In the genomic region with DNA sequence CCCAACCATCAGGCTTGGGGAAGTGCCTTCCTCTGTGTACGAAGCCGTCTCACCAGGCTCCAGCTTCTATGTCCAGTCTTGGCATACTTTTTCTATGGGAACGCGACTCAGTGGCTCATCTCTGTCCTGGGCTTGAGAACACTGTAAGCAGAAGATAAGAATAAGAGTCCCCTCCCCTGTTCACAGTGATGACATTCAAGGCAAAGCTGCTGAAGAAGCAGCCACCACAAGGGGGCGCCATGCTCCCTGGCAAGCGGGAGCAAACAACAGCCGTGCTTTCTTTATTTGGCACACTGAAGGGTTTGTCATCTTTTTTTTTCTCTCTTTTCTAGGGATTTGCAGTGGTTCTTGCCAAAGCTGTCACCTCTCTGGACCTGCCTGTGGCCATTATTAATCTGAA, we compare ENCODE assay signal across 8 mouse cellular contexts. TPM values are rescaled to one million over a fixed set of nuclear protein-coding genes. Genes with fewer than 3 reads are reported as not detected.
DNase-seq lines count a peak whose midpoint lies in the region; ATAC-seq and TF ChIP-seq lines count a peak whose summit lies in the region.

No protein-coding gene starts in this region.

- TF ChIP-seq CTCF in liver, postnatal 0 days (IDR thresholded peaks at IDR 0.05; ENCODE audit: low read depth): peak; percentile 80

- no peak overlapping the region for H3K27ac ChIP-seq in liver, postnatal 0 days (ENCODE audit: low read depth)
- H3K27ac ChIP-seq in hindbrain, embryonic 13.5 days: no peak overlapping the region

- H3K4me2 ChIP-seq in liver, postnatal 0 days (ENCODE audit: low read depth, low read length): no peak overlapping the region
- no peak overlapping the region for H3K4me2 ChIP-seq in hindbrain, embryonic 13.5 days

- no peak for TF ChIP-seq EP300 in liver, postnatal 0 days (IDR thresholded peaks at IDR 0.05; ENCODE audit: low read depth)

- no peaks in the 10 kb centered on the region for H3K9me3 ChIP-seq in liver, postnatal 0 days (ENCODE audit: low read length)
- no peaks in the 10 kb centered on the region for H3K9me3 ChIP-seq in hindbrain, embryonic 13.5 days

- no peaks in the 10 kb centered on the region for H3K4me1 ChIP-seq in liver, postnatal 0 days (ENCODE audit: insufficient read depth)
- H3K4me1 ChIP-seq in hindbrain, embryonic 13.5 days (replicated peaks): no peaks in the 10 kb centered on the region

- no peak overlapping the region for H3K4me3 ChIP-seq in liver, postnatal 0 days (ENCODE audit: low read depth, low read length)
- H3K4me3 ChIP-seq in hindbrain, embryonic 13.5 days: no peak overlapping the region

- H3K27me3 ChIP-seq in liver, postnatal 0 days (ENCODE audit: insufficient read depth, low read length): no peaks in the 10 kb centered on the region
- no peaks in the 10 kb centered on the region for H3K27me3 ChIP-seq in hindbrain, embryonic 13.5 days

- ATAC-seq in liver, postnatal 0 days: peak; percentile 41; the same call in 1 of the 2 replicates
- ATAC-seq in hindbrain, embryonic 13.5 days (ENCODE audit: low FRiP score): no peak

- 70% methylated on average over 7 of the region's 7 CpGs for WGBS in liver, postnatal 0 days (ENCODE audit: insufficient replicate concordance)
- WGBS in hindbrain, embryonic 13.5 days: 89% methylated on average over 7 of the region's 7 CpGs

- no peak overlapping the region for H3K9ac ChIP-seq in liver, postnatal 0 days (replicated peaks)
- no peak overlapping the region for H3K9ac ChIP-seq in hindbrain, embryonic 13.5 days

- peaks cover 39% of the 10 kb centered on the region for H3K36me3 ChIP-seq in liver, postnatal 0 days (replicated peaks; ENCODE audit: insufficient read depth, low read length)
- H3K36me3 ChIP-seq in hindbrain, embryonic 13.5 days: peaks cover 72% of the 10 kb centered on the region

- DNase-seq in gastrocnemius, postnatal 10 days: peak; percentile 39
- DNase-seq in gastrocnemius, adult 18-20 months (ENCODE audit: low spot score): no peak
- peak; percentile 73 for DNase-seq in right cerebral cortex, postnatal 4 days
- DNase-seq in right cerebral cortex, postnatal 36 days (ENCODE audit: low spot score in 2 of 2): no peak
- peak; percentile 66 to 79 for DNase-seq in cerebellum, postnatal 10 days
- DNase-seq in liver, postnatal 0 days: peak; percentile 73
- no peak for DNase-seq in ovary, postnatal 10 days (ENCODE audit: low spot score)

RNA-seq across cellular contexts. Expression of a gene that starts 11.2 kb away (rescaled TPM):
- 1 to 10 TPM; 9.1 to 9.3 TPM for total RNA-seq in gastrocnemius, postnatal 10 days (2021)
- 10 to 100 TPM in 1 of 2 experiments, 1 to 10 TPM in 1; 10.0 to 11.1 TPM for total RNA-seq in gastrocnemius, adult 18-20 months (2021)
- 8.4 and 10.9 TPM in 2 replicates for polyA plus RNA-seq in liver, postnatal 0 days (2015; fragmentation: Nextera tagmentation; extraction: Ambion mirVana)
- polyA plus RNA-seq in hindbrain, embryonic 13.5 days (2015; fragmentation: Nextera tagmentation; extraction: Ambion mirVana): 24.6 and 25.8 TPM in 2 replicates

RNA-seq across cellular contexts. Expression of a gene that starts 11.3 kb away (rescaled TPM):
- total RNA-seq in gastrocnemius, postnatal 10 days (2021): 10 to 100 TPM; 25.8 to 31.6 TPM
- total RNA-seq in gastrocnemius, adult 18-20 months (2021): 10 to 100 TPM; 30.3 to 37.7 TPM
- polyA plus RNA-seq in liver, postnatal 0 days (2015; fragmentation: Nextera tagmentation; extraction: Ambion mirVana): 44.0 and 44.8 TPM in 2 replicates
- polyA plus RNA-seq in hindbrain, embryonic 13.5 days (2015; fragmentation: Nextera tagmentation; extraction: Ambion mirVana): 62.0 and 69.1 TPM in 2 replicates

RNA-seq across cellular contexts. Expression of a gene that starts 49.8 kb away (rescaled TPM):
- 10 to 100 TPM; 25.2 to 29.9 TPM for total RNA-seq in gastrocnemius, postnatal 10 days (2021)
- total RNA-seq in gastrocnemius, adult 18-20 months (2021): 10 to 100 TPM; 43.4 to 44.3 TPM
- 28.1 and 30.7 TPM in 2 replicates for polyA plus RNA-seq in liver, postnatal 0 days (2015; fragmentation: Nextera tagmentation; extraction: Ambion mirVana)
- 23.0 and 25.5 TPM in 2 replicates for polyA plus RNA-seq in hindbrain, embryonic 13.5 days (2015; fragmentation: Nextera tagmentation; extraction: Ambion mirVana)

Comparison
In these comparisons a context has a peak if more than half of its experiments do, and no peak if none do; other contexts are left out.
1. DNase-seq: peak in gastrocnemius, postnatal 10 days (single experiment), right cerebral cortex, postnatal 4 days (single experiment), cerebellum, postnatal 10 days (2 of 2) and liver, postnatal 0 days (single experiment); none in gastrocnemius, adult 18-20 months (single experiment), right cerebral cortex, postnatal 36 days (0 of 2) and ovary, postnatal 10 days (single experiment).